Mouse (Mus musculus) brain, embryonic 18.5 days (tissue): Measurements from ENCODE around the gene Mad1l1.

Experiments
- DNase-seq: peaks from one replicate; pipeline ENCODE4 v3.0.0-alpha.2; 2012; ENCODE audit warnings: low read depth, low spot score

Mad1l1 gene

DNA sequence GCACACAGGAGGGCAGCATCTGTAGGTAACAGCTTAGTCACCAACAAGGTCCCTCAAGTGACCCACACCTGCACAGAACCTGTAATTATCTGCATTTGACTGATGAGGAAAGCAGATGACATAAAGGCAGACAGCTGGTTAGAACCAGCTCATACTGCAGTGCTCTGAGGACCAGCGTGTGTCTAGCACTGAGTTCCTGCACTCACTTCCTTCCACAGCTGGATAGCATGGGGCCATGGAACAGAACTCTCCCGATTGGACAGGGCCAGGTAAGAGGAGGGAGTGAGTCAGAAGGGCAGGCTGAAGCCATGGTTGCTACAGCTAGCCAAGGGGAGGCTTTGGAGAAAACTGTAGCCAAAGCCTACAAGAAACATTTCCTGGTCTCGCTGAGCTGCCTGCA, 259.0 kb downstream of the Mad1l1 start:
- no peak for DNase-seq

DNA sequence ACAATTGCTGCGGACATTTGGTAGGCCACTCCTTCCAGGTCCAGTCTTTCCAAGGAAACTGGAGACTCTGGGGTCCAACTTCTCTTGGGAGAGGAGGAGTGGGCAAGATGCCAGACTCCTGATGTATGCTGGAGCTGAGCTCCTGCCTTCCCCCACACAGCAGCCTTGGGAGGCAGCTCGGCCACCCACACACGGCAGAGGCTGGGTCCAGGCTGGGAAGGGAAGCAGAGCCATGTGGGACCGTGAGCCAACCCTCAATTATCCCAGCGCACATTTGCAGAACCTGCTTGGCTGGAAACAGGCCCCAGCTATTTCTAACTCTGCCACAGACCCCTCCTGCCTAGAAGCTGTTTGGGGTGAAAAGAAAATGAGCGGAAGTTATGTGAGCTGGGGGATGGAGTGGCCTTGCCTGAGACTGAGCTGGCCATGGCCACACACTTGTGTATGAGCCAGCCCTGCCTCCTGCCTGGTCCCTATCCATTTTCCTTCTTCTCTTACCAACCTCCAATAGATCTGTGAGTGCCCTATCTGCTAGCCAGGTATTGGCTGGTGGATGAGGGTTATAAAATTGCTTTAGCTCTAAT, 260.0 kb downstream of the Mad1l1 start:
- peak; percentile 24 for DNase-seq

DNA sequence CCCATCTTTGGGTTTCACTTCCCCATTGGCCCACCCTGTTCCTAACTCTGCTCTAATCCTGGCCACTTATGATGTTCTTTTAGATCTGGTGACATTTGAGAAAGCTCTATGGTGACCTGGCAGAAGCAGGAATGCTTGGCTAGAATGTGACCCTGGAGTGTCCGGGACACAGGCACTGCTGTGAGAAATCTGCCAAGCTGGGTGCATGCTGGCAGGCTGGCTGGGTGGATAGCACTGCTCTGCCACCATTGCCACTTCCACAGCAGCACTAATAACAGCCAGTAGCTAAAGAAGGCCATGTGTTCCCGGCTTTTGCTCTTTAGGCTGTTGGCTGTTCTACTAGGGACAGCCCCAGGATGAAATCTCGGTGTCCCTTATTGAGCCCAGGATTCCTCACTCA, 265.1 kb downstream of the Mad1l1 start:
- no peak for DNase-seq

DNA sequence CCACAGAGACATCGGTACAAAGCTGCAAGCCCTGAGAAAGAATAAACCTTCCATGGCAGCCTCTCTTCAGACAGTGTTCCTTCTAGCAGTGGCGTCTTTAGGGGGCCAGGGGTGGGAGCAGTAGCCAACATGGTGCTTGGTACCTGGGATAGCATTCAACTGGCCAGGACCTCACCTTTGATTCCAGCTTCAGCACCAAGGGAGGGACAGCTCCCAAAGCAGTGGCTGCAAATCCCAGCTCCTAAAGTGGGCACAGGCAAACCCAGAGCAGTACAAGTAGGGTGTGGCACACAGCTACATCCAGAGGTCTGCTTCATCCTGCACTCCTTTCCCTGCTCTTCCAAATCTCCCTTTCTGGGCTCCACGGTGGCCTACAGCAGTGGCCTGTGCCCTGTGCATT, 265.9 kb downstream of the Mad1l1 start:
- no peak for DNase-seq

DNA sequence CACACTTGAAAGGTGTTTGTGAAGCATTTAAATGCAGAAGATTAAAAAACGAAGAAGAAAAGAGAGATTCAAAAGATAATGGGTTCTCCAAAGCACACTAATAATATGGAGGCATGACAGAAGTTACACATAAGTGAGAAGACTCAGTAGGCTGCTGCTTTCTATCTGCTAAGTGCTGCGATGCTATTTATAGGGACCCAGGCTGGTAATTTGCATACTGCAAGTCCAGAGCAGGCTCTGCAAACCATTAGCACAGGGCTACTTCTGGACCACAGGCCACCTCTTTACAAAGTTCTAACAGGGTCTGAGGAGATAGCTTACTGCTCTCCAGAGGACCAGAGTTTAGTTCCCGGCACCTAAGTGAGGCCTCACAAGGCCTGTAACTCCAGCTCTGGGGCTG, 267.7 kb downstream of the Mad1l1 start:
- DNase-seq = no peak

DNA sequence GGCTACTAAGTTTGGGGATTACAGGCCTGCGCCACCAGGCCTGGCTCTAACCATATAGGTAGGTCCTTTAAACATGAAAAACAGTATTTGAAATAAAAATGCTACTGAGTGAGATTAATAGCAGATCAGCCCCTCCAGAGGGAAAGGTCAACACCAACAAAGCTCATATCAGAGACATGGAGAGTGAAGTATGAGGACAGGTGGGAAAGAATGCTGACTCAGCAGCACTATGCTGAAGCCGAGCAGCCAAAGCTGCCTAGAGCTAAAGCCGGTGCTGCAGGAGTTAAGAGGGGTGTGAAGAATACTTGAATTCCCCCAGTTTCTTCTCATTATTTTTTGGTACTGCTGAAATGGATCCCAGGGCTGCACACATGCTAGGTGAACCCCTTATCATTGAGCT, 268.9 kb downstream of the Mad1l1 start:
- DNase-seq = no peak

DNA sequence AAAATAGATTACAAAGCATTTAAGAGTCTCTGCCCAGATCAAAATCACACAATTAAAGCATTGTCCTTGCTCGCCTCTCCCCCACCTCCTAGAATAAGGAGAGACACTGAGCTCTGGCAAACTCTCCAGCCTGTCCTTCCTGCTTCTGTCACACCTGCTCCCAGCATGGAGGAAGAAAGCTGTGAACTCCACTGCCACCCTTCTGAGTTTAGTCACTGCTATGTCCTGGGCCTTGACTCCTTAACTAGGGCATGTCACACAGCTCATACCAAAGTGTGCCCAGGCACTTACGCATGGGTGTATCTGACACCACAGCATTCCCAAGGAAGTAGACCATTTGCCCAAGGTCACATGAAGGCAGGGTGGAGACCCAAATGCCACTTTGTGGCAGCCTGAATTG, 275.9 kb downstream of the Mad1l1 start:
- DNase-seq = no peak

DNA sequence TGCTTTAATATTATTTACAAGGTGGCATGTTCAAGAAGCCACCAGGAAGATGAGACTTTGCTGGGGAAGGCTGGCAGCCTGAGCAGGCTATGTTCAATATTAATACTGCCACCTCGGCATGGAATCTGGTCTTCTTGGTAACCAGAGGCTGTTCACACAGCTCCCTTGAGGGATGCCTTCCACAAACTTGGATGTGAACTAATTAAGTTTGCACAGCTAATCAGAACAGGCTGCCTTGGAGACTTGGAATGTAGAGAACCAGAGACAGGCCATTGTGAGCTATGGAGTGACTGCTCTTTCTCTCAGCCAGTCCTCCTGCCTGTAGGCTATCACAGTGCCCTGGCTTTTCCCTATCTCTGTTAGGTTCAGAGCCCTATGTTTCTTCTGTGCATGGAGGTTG, 278.4 kb downstream of the Mad1l1 start:
- no peak for DNase-seq

DNA sequence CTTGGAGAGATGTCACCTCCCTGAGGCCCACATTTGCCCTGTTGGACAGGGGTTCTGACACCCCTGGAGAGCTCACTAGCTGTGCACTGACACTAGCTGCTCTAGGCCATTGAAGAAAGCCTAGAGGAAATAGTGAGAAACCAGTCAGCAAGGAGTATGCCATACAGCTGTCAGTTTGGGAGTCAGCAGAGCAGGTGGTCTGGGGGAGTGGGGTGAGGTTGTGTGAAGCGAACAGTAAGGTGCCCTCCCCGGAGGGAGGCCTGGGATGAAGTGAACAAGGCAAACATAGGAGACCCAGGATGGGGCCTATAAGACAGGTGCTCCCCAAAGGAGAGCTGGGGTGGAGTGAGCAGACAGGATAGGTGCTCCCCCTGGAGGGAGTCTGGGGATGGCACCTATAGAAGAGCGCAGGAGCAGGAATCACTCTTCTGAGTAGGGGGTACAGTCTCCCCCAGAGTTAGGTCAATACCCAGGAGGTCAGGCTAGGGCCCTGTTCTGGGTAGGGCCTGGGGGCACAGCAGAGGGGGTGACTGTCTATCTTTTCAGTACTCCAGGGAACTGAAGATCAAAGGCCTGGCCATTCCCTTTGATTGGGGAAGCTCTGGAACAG, 279.2 kb downstream of the Mad1l1 start:
- DNase-seq = no peak

DNA sequence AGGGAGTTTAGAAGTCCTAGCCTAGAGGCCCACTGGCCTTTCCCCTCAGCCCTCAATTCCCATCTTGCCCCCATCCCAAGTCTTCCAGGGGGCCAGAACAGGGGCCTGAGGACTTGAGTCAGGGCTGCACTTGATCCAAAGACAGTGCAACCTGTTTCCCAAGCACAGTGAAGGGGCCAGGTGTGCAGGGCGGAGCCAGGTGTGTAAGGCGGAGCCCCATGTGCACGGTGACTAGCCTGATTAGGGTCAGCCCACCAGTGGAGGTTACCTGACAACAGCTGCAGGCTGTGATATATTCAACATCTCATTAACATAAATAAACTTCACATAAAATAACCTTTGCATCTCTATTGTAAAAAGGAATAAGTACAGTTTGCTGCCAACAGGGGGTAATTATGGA, 280.3 kb downstream of the Mad1l1 start:
- no peak for DNase-seq

DNA sequence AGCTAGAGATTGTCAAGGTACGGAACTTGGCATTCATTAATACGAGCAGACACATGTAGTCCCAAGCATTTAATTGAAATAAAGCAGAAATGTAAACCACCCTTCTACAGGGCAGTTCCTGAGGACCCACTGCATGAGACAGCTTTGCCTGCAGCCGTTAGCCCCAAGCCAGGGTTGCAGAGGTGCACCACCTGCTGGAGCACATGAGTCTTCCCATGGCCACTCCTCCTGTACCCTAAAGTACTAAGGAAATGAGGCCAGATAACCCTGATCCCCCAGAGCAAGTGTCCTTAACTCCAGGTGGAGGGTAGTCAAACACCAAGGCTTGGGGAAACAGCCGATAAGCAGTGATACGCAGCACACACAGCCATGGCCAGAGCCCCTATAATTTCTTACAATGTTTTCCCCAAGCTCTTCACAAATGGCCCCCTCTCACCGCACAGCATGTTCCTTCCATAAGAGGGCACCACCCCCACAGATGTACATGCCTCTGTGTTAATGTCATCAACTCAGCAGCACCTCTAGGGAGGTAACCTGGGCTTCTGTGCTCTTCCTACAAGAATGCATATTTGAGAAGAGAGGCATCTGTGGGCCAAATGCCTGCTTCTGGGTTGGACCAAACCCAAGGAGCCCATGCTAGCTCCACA, 283.6 kb downstream of the Mad1l1 start:
- no peak for DNase-seq

DNA sequence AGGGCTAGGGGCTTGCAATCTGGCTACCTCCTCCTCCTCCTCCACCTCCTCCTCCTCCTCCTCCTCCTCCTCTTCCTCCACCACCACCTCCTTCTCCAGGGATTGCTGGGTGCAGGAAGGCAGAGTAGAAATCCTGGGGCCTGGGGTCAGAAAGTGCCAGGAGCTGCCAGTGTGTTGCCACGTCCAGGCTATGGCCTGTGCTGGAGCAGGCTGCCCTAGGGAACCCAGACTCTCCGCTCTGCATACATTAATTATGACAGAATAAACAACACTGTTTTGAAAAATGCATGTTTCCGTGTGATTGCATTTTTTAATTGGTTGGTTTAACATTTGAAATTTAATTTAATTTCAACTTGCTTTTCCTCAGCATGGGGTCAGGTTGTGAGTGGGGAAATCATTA, 285.7 kb downstream of the Mad1l1 start:
- no peak for DNase-seq

DNA sequence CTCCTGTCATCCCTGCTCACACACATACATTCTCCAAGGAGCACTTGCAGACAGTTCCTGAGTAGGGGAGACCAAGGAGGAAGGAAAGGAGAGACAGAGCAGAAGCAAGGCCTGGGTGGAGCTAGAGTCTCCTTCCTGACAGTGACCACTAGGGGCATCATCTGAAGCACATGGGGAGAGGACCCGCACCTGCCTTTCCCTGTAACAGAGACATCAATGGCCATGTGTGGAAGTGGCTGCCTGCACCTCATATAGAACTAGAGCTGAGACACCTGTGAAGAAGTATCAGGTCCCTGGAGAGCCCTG, 286.4 kb downstream of the Mad1l1 start:
- no peak for DNase-seq

DNA sequence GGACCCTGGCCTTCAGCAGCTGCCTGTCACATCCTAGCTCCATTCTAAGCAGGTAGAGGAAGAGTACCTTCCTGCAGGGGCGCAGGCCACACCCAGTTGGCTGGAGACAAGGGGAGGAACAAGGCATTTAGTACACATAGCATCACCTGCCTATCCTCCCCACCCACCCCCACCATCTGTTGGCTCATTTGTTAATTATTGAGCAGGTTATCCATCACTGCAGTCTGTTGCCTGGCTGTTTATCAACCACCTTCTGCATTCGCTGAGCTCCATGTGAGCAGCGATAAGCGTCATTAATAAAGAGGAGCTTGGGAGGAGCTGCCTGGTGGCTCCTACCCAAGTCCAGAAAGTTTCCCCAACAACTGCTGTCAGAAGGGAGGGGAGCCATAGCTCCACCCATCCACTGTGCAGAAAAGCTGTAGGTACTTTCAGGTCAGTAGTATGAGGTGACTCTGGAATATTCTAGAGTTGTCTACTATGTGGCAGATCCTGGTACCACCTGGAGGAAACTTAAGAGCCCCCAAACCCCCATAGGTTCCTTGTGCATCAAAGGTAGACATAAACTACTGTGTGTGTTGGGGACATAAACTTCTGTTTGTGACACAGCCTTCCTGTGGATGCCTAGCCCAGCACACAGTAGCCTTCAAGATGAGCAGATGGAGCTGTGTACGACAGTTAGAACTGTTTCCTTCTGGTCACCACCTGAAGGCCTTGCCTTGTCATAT, 286.9 kb downstream of the Mad1l1 start:
- DNase-seq = no peak

DNA sequence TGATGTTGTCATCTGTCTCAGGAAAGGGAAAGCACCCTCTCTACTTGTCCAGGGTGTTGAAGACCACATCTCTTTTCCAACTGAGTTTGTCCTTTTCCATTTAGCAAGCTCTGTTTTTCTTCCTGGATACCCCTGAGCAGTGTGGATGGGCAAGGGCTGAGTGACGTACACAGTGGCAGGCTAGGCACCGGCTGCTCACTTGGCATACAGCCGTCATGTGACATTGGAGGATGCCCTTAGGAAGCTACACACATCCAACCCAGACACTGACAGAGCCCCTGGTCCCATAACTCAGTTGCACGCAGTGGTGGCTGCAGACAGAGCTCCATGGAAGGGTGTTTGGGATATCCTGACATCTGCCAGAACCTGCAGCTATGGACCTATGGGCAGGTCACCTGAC, 295.0 kb downstream of the Mad1l1 start:
- no peak for DNase-seq

DNA sequence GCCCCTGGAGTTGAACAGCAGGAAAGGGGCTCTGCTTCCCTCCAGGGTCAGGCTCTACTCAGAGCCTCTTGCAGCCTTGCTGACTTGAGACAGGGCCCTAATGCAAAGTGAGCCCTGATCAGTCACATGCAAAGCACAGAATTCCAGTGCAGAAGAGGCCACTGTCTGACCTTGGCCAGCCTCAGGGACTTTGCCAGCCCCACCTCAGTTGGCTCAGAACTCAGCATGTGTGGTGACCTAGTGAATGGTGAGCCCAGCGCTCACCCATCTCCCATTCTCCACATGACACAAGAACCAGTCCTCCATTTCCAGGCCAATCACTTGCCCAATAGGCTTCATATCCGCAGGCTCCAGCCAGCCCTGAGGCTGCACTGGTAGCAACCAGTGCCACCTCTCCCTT, 296.1 kb downstream of the Mad1l1 start:
- DNase-seq = no peak

DNA sequence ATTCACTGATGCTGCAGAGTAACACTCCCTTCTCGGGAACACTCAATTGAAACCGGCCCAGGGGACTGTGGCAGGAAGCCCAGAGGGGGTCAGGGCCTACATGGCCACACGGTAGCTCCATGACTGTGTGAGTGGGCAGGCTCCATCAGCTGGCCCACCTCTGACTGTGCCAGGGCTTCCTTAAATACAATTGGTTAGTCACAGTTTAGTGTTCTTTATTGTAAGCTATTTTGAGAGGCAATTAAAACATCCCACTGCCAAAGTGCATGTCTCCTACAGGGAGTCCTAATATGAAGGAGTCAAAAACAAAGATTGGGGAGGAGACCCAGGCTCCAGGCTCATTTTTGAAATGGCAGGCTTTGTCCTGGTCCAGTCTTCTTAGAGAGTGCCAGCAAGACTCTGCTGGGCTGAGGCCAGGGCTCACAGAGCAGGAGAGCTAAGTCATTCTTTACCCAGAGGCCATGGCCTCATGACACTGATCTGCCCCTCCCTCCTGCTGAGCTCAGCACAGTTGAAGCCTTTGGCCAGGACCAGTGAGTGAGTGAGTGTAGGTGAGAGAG, 297.3 kb downstream of the Mad1l1 start:
- peak; percentile 36 for DNase-seq

DNA sequence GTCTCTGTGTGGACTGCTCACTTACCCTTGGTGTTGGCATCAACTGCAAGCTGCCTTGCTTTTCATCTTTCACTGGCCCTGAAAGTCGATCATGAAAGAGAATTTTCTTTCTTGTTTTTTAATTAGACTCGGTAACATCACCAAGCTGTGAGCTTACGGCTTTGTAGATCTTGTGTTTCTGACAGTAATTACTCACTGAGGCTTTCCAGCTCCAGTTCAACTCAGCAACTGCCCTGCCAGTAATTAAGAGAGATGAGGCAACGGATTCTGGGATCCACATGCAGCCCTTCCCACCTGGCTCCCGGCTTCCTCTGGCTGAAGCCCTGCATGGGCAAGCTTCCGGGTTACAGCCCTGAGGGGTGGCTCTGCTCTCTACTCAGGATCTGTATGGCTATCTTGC, 298.5 kb downstream of the Mad1l1 start:
- no peak for DNase-seq

DNA sequence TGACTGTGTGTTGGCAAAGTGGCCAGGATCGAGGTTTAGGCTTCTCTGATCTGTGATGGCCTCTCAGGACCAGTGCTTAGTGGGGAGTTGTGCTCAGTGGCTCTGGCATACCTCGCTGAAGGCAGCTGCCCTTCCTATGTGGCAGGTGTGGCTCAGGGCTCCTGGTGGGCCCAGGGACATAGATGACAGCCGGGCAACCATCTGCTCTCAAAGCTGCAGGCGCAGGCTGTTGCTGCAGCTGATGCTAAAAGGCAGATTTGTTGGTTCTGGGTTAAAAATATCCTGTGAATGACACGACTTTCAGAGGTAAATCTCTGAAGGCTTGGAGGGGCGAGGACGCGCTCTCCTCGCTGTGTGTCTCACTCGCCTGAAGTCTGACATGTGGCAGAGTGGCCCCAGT, 299.6 kb downstream of the Mad1l1 start:
- no peak for DNase-seq

DNA sequence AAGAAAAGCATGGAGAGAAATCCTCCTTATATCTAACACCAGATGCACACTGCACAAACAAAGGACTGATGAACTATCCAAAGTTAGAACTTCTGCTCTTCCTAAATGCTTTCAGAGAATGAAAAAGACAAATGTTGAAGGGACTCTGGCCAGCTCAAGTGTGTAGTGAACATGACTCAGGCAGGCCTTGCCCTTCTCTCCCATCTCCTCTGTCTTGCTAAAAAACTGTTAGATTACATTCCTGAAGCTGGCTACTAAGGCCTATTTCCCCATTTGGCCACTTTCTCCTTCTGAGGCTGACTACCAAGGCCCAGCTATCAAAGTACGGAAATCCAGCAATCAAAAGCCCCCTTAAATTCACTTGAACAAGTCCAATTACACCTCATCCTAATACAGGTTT, 301.7 kb downstream of the Mad1l1 start:
- no peak for DNase-seq

DNA sequence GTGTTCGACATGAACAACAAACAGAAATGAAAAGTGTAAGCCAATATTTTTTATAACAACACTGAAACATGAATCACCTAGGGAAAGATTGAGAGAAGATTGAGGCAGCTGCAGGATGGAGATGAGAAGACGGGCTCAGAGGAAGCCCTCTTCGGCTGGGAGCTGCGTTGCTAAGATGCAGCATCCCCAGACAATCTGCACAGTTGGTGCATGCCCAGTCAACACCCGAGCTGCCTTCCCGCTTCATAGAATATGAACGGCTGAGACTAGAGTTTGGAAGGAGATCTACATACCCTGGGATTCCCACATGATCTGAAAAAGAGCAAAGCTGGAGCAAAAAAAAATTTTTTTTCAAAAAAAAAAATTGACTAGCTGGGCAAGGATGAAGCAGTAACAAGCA, 302.6 kb downstream of the Mad1l1 start:
- DNase-seq = peak; percentile 22

DNA sequence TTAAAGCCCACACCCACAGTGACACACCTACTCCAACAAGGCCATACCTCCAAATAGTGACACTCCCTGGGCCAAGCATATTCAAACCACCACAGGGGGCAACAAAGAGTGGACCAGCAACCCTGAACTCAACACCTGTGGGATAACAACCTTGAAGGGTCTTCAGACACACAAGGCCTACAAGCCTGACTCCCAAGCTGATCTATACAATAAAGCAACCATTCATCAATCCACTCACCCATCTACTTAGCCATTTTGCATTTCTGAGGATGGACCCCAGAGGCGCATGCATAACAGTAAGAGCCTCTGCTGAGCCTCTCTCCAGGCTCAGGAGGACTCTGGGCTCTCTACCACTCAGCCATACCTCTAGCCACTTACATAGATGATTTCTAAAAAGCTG, 304.5 kb downstream of the Mad1l1 start:
- no peak for DNase-seq

DNA sequence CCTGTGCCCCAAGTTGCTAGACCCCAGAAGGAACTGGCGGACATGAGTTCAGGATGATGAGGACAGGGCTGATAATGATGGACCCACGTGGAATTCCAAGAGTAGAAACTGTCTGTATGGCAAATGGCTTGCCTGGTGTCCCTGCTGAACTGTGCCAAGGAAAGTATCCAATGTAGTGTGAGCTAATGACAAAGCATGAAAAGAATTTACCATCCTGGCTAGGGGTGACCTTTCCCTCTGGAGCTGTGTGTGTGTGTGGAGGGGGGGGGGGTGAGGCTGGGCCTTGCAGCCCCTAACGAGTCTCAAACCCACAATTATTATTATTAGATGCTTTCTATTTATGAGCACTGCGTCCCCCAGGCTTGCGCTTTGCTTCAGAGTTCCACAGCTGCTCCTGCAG, 307.7 kb downstream of the Mad1l1 start:
- no peak for DNase-seq
